Mouse (Mus musculus): ENCODE measurements around the gene Rnf167.

DNA sequence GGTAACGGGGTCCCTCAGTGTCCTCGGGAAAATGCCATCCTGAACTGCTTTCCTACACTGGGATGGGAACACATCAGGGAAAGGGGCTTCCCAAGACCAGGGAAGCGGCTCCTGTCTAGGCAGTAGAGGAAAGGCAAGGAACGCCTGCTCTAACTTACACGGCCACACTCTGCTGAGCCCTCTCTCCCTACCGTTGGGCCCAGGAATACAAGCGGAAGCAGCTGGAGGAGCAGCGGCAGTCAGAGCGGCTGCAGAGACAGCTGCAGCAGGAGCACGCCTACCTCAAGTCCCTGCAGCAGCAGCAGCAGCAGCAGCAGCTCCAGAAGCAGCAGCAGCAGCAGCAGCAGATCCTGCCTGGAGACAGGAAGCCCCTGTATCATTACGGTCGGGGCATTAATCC is 40.3 kb upstream of the Rnf167 start:
- TF ChIP-seq BHLHE40 (IDR thresholded peaks at IDR 0.05; ENCODE audit: low read depth, low read length), result no peak
- no peak for TF ChIP-seq EP300 (IDR thresholded peaks at IDR 0.05; ENCODE audit: low read length)

All from CH12.LX (cell line).